Mouse (Mus musculus) liver, embryonic 11.5 days (tissue): Measurements from ENCODE around the gene Mthfd2l. TPM values are rescaled to one million over a fixed set of nuclear protein-coding genes. Genes with fewer than 3 reads are reported as not detected.
A peak's percentile ranks its signal among the peaks of the same experiment; 100 is the strongest.

ENCODE experiments used
- ATAC-seq: fragments of 200-750 bp; cut with Nextera tagmentation; replicated peaks from 2 replicates; pipeline ENCODE4 v1.8.0; 2017; ENCODE audit warnings: moderate number of reproducible peaks, mild to moderate bottlenecking, moderate TSS enrichment, moderate library complexity; ENCODE audit not compliant: low FRiP score
- DNase-seq: peaks from one replicate; pipeline ENCODE4 v3.0.0-alpha.2; 2017; ENCODE audit warnings: low spot score
- H3K27ac ChIP-seq: fragments of 300-500 bp; sonication (generic); 2 replicates; pipeline ENCODE4 v1.5.1; 2014; ENCODE audit warnings: mild to moderate bottlenecking, low read depth, low read length, control low read depth
- H3K27me3 ChIP-seq: fragments of 300-500 bp; sonication (generic); replicated peaks from 2 replicates; pipeline ENCODE4 v1.6.1; 2014; ENCODE audit warnings: low read length, mixed read lengths; ENCODE audit not compliant: control insufficient read depth, insufficient read depth
- H3K36me3 ChIP-seq: fragments of 300-500 bp; sonication (generic); 2 replicates; pipeline ENCODE4 v1.6.1; 2014; ENCODE audit warnings: mild to moderate bottlenecking, low read length, moderate library complexity, mixed read lengths; ENCODE audit not compliant: control insufficient read depth, insufficient read depth
- H3K4me1 ChIP-seq: fragments of 300-500 bp; sonication (generic); replicated peaks from 2 replicates; pipeline ENCODE4 v1.6.1; 2014; ENCODE audit warnings: low read length, mixed read lengths; ENCODE audit not compliant: control insufficient read depth, insufficient read depth
- H3K4me2 ChIP-seq: fragments of 300-500 bp; sonication (generic); 2 replicates; pipeline ENCODE4 v1.6.1; 2014; ENCODE audit warnings: mild to moderate bottlenecking, control low read depth, moderate library complexity
- H3K4me3 ChIP-seq: fragments of 300-500 bp; sonication (generic); 2 replicates; pipeline ENCODE4 v1.5.1; 2014; ENCODE audit warnings: low read depth, low read length, control low read depth
- H3K9ac ChIP-seq: fragments of 300-500 bp; sonication (generic); 2 replicates; pipeline ENCODE4 v1.6.1; 2014; ENCODE audit warnings: low read depth, low read length, control low read depth
- H3K9me3 ChIP-seq: fragments of 300-500 bp; sonication (generic); 2 replicates; pipeline ENCODE4 v1.6.1; 2016; ENCODE audit warnings: low read length, inconsistent platforms, mixed read lengths; ENCODE audit not compliant: control insufficient read depth
- WGBS: fragments of 180-500 bp; shearing (Covaris S2); extraction: QIAGEN DNeasy Blood & Tissue Kit; methylation state at CpG from one replicate; pipeline ENCODE4 v1.1.7; 2014; 5-methylcytosine and 5-hydroxymethylcytosine counted together
- polyA plus RNA-seq: library from polyadenylated mRNA; unstranded; fragments of >200 nt; fragmentation: Nextera tagmentation; extraction: Ambion mirVana; gene quantifications from 2 replicates; pipeline ENCODE4 v1.2.1, GENCODE M21; 2014

Gene Mthfd2l
- polyA plus RNA-seq, 1 experiment from 2014 or later = 23.1 TPM

DNA sequence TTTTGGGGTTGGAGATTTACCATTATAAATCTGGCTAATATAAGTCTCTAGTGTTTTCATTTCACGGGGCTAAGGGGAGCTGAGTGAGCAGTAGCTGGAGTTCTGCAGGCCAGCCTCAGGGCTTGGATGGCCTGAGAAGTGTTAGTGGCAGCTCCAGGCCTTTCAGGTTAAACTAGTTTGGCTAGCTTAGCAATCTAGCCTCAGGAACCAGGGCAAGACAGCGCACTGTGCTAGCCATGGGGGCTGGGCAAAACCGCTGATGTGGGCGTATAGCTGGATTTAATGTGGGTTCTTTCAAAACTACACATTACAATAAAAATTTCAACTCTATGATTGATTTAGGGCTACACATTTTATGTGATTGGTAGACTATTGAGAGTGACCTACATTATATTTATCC lies 8.0 kb upstream of the Mthfd2l start:
- WGBS = 94% methylated on average over 4 of the region's 4 CpGs
- no peak for DNase-seq
- ATAC-seq = no peak
- H3K27me3 ChIP-seq = no peaks in the 10 kb centered on the region
- H3K4me1 ChIP-seq = no peaks in the 10 kb centered on the region
- no peak overlapping the region for H3K27ac ChIP-seq
- H3K36me3 ChIP-seq = no peaks in the 10 kb centered on the region
- H3K9me3 ChIP-seq = no peaks in the 10 kb centered on the region
- H3K9ac ChIP-seq = no peak overlapping the region
- no peak overlapping the region for H3K4me3 ChIP-seq
- H3K4me2 ChIP-seq = no peak overlapping the region

DNA sequence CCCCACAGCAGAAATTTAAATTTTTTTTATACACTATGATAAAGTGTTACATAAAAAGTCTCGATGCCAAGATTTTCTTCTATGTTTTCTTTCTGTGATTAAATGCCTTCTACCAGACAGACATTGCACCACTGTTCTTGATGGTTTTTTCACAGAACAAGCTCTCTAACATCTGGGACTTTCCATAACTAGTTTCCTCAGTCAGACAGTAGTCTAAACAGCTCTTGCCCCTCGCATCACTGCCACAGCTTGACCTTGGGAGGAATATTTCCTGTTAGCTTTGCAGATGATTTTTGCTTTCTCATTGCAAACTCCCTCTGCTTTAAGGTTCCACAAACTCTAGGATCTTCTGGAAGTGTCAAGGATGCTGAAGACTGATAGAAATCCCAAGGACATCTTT lies 371 bp upstream of the Mthfd2l start:
- Histone ChIP-seq H3K4me2 (peak overlapping the region; percentile 74), H3K27me3 (no peaks in the 10 kb centered on the region), H3K27ac (peak overlapping the region; percentile 87; the same call in 1 of the 2 replicates), H3K4me1 (peaks cover 3% of the 10 kb centered on the region; the same call in 1 of the 2 replicates), H3K9ac (peak overlapping the region; percentile 88), H3K4me3 (peak overlapping the region; percentile 77), H3K36me3 (no peaks in the 10 kb centered on the region), H3K9me3 (no peaks in the 10 kb centered on the region)
- WGBS = 60% methylated on average over 2 of the region's 2 CpGs
- DNase-seq (no peak), ATAC-seq (peak; percentile 15; the same call in 1 of the 2 replicates)

DNA sequence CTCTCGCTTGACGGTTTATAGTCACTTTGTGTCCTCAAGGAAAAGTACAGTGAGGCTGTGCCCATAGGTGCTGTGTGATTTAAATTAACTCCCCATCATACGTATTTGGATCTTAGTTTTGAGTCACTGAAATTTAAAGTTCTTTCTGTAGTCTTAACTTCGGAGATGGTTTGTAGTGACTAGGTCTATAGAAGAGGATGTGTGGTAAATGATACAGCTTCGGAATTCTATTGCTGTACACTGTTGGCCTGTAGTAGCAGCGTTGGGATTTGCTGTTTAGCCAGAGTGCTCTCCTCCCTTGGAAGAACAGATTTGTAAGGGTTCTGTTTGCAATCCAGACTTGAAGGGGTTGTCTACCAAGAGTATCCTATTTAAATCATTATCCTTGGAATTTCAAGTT lies 994 bp downstream of the Mthfd2l start:
- Histone ChIP-seq H3K9ac (peak overlapping the region; percentile 88), H3K27ac (peak overlapping the region; percentile 87), H3K4me1 (peaks cover 3% of the 10 kb centered on the region; the same call in 1 of the 2 replicates), H3K36me3 (no peaks in the 10 kb centered on the region), H3K27me3 (no peaks in the 10 kb centered on the region), H3K4me3 (peak overlapping the region; percentile 77), H3K4me2 (peak overlapping the region; percentile 74), H3K9me3 (no peaks in the 10 kb centered on the region)
- no peak for DNase-seq
- 22% methylated on average over 6 of the region's 6 CpGs for WGBS
- no peak; the same call in 1 of the 2 replicates for ATAC-seq

DNA sequence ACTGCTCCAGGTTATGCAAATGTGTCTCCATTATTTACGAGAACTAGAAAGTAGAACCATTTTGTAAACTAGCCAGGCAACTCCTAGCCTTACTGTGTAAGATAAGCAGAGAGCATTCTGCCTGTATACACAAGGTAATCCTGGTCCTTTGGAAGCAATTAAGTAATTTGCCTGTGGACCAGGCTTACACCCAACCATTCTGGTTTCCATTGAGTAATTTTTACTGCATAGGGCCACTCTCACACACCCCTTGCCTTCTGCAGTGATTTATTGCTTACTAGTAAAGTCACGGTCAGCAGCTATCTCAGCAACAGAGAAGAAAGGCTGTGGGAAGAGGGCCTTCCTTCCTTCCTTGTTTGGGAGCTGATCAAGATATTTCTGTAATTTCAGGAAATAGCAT lies 5.8 kb downstream of the Mthfd2l start:
- no peaks in the 10 kb centered on the region for H3K27me3 ChIP-seq
- H3K9ac ChIP-seq = no peak overlapping the region
- H3K9me3 ChIP-seq = no peaks in the 10 kb centered on the region
- H3K4me3 ChIP-seq = no peak overlapping the region
- H3K4me1 ChIP-seq = no peaks in the 10 kb centered on the region
- DNase-seq (no peak), ATAC-seq (no peak)
- 59% methylated on average over 2 of the region's 2 CpGs for WGBS
- no peak overlapping the region for H3K27ac ChIP-seq
- no peaks in the 10 kb centered on the region for H3K36me3 ChIP-seq
- H3K4me2 ChIP-seq = no peak overlapping the region

DNA sequence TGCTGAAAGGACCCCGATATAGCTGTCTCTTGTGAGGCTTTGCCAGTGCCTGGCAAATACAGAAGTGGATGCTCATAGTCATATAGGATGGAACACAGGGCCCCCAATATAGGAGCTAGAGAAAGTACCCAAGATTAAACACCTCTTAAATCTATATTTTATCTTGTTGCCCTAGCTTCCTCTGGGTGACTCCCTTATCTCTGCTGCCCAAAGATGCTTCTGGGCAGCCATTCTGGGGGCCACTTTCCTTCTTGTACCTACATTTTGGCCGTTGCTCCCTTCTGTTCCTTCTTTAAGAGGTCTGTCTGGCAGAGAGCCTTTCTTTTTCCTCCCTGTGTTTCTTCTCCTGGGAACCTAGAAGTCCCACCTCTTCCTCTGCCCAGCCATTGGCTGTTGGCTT lies 14.5 kb downstream of the Mthfd2l start:
- peak overlapping the region; percentile 37; the same call in 1 of the 2 replicates for H3K4me2 ChIP-seq
- WGBS = 70% methylated on average over 2 of the region's 2 CpGs
- peak; percentile 63; the same call in 1 of the 2 replicates for ATAC-seq

DNA sequence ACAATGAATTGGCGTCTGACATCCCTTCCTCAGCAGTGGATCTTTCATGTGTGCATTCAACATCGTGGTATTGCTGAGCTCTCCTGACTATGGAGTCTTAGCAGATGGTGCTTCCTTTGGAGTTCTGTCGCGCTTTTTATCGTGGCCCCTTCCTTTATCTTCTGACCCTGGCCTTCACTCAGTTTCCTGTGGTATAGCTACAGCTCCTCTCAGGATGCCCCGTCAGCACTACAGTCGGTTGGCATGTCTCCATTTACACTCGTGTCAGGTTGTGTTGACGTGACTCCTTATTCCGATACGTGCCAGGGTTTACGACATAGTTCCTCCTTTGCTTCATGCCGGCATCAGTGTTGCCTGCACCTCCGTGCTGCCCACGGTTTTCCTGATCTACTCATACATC lies 18.6 kb downstream of the Mthfd2l start:
- H3K27me3 ChIP-seq = no peaks in the 10 kb centered on the region
- H3K4me3 ChIP-seq = no peak overlapping the region
- ATAC-seq (peak; percentile 57), DNase-seq (no peak)
- H3K4me1 ChIP-seq = peaks cover 7% of the 10 kb centered on the region
- H3K4me2 ChIP-seq = peak overlapping the region; percentile 35
- no peaks in the 10 kb centered on the region for H3K36me3 ChIP-seq
- H3K9me3 ChIP-seq = no peaks in the 10 kb centered on the region
- no peak overlapping the region for H3K27ac ChIP-seq
- H3K9ac ChIP-seq = no peak overlapping the region
- WGBS = 40% methylated on average over 15 of the region's 15 CpGs

More for the DNA sequence above, 14.5 kb downstream of the Mthfd2l start:
- no peak for DNase-seq
- Histone ChIP-seq H3K4me3 (no peak overlapping the region), H3K9me3 (no peaks in the 10 kb centered on the region), H3K36me3 (no peaks in the 10 kb centered on the region), H3K27ac (no peak overlapping the region), H3K4me1 (peaks cover 7% of the 10 kb centered on the region), H3K27me3 (no peaks in the 10 kb centered on the region), H3K9ac (no peak overlapping the region)

DNA sequence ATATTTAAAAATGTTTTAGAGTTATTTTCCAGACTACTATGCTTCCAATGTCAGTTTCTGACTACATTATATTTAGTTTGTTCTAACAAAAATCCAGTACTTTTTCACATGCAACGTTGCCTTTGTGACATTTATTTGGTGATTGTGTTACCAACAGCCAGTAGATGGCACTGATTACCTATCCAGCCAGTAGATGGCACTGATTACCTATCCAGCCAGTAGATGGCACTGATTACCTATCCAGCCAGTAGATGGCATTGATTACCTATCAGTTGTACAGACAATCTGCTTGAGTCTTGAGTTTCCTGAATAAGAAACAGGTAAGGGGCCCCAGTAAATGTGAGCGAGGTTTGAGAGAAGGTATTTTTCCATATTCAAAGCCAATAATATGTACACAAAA lies 20.6 kb downstream of the Mthfd2l start:
- no peak overlapping the region for H3K4me2 ChIP-seq
- WGBS = 37% methylated on average over 2 of the region's 2 CpGs
- no peaks in the 10 kb centered on the region for H3K27me3 ChIP-seq
- DNase-seq = no peak
- no peak overlapping the region for H3K4me3 ChIP-seq
- H3K4me1 ChIP-seq = no peaks in the 10 kb centered on the region; the same call in 1 of the 2 replicates
- no peak overlapping the region for H3K9ac ChIP-seq
- no peak for ATAC-seq
- no peaks in the 10 kb centered on the region for H3K36me3 ChIP-seq
- H3K27ac ChIP-seq = no peak overlapping the region
- H3K9me3 ChIP-seq = no peaks in the 10 kb centered on the region

DNA sequence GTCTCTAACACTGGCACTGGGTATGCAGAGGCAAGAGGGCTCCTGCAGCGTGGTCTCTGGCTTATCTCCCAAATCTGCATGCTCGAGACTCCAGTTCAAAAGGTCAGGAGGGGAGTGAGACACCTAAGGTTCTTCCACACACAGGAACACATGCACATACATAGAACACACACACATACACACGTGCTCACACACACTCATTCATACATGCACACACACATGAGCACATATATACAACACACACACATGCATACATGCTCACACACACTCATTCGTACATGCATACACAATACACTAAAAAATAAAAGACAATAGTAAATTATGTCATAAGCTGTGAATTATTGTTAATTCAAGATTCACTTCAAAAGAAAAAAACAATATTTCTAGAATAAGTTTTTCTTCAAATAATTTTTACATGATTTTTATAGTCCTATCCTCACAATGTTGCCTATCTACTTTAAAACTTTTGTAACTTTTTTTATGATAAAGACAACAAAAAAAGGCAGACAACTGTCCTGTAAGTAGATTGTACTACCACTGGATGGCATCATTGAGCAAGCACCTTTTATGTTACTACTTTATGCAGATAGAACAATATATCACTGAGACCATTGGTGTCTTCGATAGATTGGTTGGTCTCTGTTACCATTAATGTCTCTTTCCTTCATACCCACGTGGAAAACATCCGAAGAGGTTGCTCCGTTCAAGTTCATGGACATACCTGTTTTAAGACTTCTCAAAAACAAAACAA lies 22.0 kb downstream of the Mthfd2l start:
- no peak for ATAC-seq
- Histone ChIP-seq H3K4me3 (no peak overlapping the region), H3K9me3 (no peaks in the 10 kb centered on the region), H3K36me3 (no peaks in the 10 kb centered on the region), H3K27ac (no peak overlapping the region), H3K27me3 (no peaks in the 10 kb centered on the region), H3K4me2 (no peak overlapping the region), H3K9ac (no peak overlapping the region), H3K4me1 (no peaks in the 10 kb centered on the region)
- no peak for DNase-seq
- WGBS = 67% methylated on average over 8 of the region's 8 CpGs

DNA sequence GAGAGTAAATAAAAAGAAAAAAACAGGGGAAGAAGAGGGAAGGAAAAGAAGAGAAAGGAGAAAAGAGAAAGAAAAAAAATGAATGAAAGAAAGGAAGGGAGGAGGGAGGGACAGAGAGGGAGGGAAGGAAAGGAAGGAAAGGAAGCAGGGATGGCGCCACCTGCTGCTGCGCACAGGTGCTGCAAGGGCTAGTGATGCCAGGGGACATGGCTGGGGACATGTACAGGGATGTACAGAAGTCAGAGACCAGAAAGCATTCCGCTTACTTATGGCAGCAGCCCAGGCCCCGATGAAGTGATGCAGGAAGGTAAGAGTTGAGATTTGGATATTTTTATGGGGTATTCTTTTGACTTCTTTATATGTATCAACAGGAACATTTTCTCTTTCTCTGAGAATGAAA lies 33.4 kb downstream of the Mthfd2l start:
- H3K9me3 ChIP-seq = no peaks in the 10 kb centered on the region
- H3K4me1 ChIP-seq = no peaks in the 10 kb centered on the region
- H3K4me3 ChIP-seq = no peak overlapping the region
- H3K4me2 ChIP-seq = no peak overlapping the region
- H3K27ac ChIP-seq = no peak overlapping the region
- H3K36me3 ChIP-seq = no peaks in the 10 kb centered on the region
- WGBS = 59% methylated on average over 4 of the region's 4 CpGs
- H3K9ac ChIP-seq = no peak overlapping the region
- peak; percentile 49; the same call in 1 of the 2 replicates for ATAC-seq
- H3K27me3 ChIP-seq = no peaks in the 10 kb centered on the region
- DNase-seq = no peak
